Mouse (Mus musculus) cortical plate, adult 2 months (tissue): ENCODE results near the gene Dusp7.

Source experiments
- CTCF ChIP-seq: fragments of 200-500 bp; IDR thresholded peaks from 2 replicates; pipeline ENCODE4 v1.5.1; 2011; ENCODE audit warnings: mild to moderate bottlenecking, control low read depth, low read length; ENCODE audit not compliant: insufficient read depth; ENCODE audit errors: extremely low read depth
- POLR2A ChIP-seq: fragments of 200-500 bp; IDR thresholded peaks from 2 replicates; pipeline ENCODE4 v1.6.1; 2011; ENCODE audit warnings: mild to moderate bottlenecking, low read length, control low read depth; ENCODE audit not compliant: insufficient read depth; ENCODE audit errors: extremely low read depth

DNA sequence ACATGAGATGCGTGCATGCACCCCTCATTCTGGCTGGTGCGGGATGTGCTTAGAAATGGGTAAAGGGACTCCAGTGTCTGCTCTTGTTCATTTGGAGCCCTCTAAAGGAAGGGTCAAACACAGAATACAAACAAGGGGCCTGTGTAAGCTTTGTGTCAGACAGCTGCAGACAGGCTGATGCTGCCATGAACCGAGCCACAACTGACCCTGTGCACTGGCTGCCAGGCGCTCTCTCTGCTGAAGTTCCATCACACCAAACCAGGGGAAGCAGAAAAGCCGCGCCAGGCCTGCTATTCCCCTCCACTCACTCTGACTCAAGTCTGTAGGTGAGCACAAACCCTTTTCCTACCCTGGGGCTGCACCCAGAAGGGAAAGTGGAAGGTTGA, 29.3 kb upstream of the Dusp7 start:
- TF ChIP-seq CTCF = no peak
- TF ChIP-seq POLR2A = no peak
